Mouse (Mus musculus): ENCODE results near the gene Golga2.

- TF ChIP-seq CTCF (IDR thresholded peaks at IDR 0.05; ENCODE audit: low read depth) (peak; percentile 74), EP300 (IDR thresholded peaks at IDR 0.05; ENCODE audit: low read depth) (no peak)
Observed at GRCm38 (mm10) chr2:32307941-32308760, 21.0 kb downstream of the Golga2 start.

Data from heart, postnatal 0 days (tissue).